Mouse (Mus musculus): Measurements from ENCODE around the gene 1700008O03Rik.

GRCm38 (mm10) chr7:44310285-44310877 is 75.2 kb downstream of the 1700008O03Rik start:
- TF ChIP-seq CTCF (IDR thresholded peaks at IDR 0.05; ENCODE audit: borderline replicate concordance, insufficient read depth, low read length) (no peak), POLR2A (IDR thresholded peaks at IDR 0.05; ENCODE audit: low read depth, low read length) (no peak)
